Mouse (Mus musculus) common myeloid progenitor, adult 5-6 weeks (primary cell): ENCODE data around the gene Chd9. TPM values are rescaled to one million over a fixed set of nuclear protein-coding genes. Genes with fewer than 3 reads are reported as not detected.
"Not testable (repeated sequence)": the region's sequence is repeated elsewhere in the genome, so short reads cannot be mapped to it uniquely, and the experiment has no call there.

ENCODE experiments used
- ATAC-seq: replicated peaks from 2 replicates; pipeline ENCODE4 v1.8.0; 2016; ENCODE audit warnings: low read depth, mild to moderate bottlenecking, moderate TSS enrichment, inconsistent platforms; ENCODE audit not compliant: poor library complexity, severe bottlenecking
- total RNA-seq: library from RNA; stranded (forward); fragments of 200-1000, 187-1606 nt; gene quantifications from 2 replicates; pipeline ENCODE4 v1.2.3, GENCODE M21; 2017

Chd9 gene
- total RNA-seq, 1 experiment from 2014 or later: 83.1 TPM

DNA sequence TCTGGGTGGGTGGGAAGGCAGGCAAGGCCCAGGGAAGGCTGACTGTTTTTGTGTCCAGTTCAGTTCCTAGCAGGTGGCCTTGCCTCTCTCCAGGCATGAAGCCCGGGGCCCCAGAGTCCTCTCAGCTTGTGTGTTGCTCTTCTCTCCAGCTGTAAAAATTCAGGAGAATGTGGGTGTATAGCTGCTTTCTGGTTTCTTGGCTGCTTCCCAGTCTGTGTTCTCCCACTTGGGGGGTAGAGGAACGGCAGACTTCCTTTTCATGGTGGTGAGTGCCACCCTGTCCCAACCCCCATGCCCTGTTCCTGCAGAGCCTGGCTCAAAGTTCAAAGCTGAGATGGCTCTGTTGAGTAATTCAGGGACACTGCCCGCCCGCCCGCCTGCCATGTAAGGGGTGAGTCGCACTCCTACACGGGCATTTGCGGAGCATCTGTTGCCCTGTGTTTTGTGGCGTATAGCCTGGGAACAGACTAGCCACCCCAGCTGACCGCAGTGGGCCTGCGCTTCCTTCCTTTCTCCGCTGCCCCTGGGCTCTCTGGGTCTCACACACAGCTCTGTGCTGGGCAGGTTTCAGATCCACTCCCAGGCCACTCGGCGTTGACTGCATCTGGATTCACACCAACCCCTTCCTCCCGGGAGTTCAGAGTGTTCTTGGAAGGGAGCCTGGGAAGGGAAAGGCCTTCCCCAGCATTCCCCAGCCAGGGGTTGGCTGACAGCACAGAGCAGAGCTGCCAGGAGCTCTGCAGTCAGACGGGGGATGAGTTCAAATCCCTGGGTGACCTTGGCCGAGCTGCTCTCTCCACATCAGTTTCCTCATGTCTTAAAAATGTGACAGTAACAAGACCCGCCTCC is 41.1 kb downstream of the Chd9 start:
- ATAC-seq: peak; percentile 86

GRCm38 (mm10) chr8:90869920-90870777 is 42.0 kb downstream of the Chd9 start:
- ATAC-seq: peak; percentile 31

DNA sequence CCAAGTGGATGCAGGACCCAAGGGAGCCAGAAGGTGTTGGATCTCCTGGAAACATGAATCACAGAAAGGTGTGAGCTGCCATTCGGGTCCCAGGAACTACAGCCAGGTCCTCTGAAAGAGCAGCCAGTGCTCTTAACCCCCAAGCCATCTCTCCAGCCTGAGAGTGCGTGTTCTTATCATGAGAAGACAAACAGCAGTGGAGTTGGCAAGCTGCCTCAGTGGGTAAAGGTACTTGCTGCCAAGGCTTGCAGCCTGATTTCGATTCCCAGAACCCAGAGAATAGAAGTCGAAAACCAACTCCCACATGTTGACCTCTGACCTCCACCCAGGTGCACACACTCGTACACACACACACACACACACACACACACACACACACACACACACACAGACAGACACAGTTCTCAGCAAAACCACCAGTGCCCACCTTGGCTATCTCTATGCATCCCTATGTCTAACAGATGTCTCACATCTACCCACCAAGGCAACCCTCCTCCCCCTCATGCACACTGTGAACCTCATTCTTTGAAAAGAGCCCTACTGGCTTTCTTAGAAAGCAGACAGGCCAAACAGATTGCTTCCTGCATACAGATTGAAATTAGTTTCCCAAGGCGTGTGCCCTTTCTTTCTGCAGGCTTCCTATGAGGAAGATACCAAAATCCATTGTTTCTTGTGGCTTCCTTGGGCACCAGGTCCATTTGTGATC is 43.4 kb downstream of the Chd9 start:
- no peak for ATAC-seq

DNA sequence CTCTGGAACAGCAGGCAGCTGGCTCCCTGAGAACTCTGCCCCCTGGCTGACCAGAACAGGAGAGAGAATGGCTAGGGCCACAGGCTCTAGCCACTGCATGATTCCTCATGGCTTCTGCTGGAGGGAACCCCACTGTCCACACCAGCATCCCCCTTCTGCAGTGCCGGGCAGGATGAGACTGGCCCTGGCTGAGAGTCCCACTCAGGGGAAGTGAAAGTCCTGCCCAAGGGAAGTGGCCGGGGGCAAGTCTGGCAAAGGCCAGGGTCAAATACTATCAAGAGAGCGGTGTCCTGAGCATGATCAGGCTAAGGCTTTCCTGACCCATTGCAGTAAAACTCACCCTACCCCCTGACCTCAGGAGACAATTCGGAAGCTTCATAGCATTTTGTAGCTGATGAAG is 44.9 kb downstream of the Chd9 start:
- no peak for ATAC-seq

- ATAC-seq: peak; percentile 80
Observed at GRCm38 (mm10) chr8:90876213-90876721, 48.1 kb downstream of the Chd9 start.

- peak; percentile 50 for ATAC-seq
Observed at GRCm38 (mm10) chr8:90876722-90877429, 48.7 kb downstream of the Chd9 start.

DNA sequence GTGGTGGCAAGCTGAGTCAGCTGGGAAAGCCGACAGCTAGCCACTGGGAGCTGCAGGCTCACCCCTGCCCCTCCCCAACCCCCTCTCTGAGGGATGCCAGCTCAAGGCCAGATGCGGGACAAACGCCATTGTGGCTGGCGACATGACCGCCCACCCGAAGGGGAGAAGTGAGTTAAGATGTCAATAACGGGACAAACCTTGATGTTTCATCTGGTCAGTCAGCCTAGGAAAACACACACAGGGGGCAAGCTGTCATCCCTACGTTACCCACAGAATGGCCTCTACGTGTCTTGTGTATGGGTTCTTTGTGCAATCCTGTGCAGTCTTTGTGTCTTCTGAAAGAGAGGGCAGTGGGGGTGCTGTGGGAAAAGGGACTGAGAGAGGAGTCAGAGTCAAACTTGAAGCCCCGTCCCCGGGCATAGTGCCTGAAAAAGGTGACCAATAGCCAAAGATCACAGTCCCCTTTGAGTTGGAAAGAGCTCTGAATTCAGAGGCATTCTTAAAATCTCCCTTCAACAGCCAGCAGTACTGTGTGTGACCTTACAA is 49.4 kb downstream of the Chd9 start:
- ATAC-seq: no peak

- ATAC-seq: no peak
Observed at GRCm38 (mm10) chr8:90878551-90878950, 50.4 kb downstream of the Chd9 start.

DNA sequence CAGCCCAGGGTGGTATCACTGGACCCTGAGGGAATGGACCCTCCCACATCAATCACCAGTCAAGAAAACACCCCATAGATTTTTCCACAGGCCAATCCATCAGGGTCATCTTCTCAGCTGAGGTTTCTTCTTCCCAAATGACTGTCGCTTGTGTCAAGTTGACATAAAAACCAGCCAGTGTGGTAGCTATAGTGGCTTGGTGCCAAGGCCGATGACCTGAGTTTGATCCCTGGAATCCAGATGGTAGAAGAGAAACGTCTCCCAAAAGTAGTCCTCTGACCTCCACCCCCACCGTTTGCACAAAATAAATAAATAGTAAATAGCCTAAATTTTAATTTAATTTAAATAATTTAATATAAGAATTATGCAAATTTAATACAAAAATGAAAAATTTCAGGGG is 51.9 kb downstream of the Chd9 start:
- no peak for ATAC-seq

DNA sequence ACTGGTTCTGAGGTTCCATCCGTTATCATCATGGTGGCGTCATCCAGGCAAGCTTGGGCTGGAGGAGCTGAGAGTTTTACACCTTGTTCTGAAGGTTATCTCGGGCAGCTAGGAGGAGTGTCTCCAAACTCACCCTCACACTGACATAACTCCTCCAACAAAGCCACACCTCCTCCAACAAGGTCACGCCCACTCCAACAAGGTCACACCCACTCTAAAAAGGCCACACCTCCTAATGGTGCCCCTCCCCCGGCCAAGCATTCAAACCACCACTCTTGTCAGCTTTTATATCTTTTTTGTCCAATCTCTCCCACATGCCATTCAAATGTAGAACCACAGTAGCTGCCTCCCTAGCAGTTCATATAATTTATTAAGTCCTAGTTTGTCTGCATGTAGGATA is 53.0 kb downstream of the Chd9 start:
- no peak for ATAC-seq

GRCm38 (mm10) chr8:90882088-90882691 is 54.0 kb downstream of the Chd9 start:
- ATAC-seq: no peak

DNA sequence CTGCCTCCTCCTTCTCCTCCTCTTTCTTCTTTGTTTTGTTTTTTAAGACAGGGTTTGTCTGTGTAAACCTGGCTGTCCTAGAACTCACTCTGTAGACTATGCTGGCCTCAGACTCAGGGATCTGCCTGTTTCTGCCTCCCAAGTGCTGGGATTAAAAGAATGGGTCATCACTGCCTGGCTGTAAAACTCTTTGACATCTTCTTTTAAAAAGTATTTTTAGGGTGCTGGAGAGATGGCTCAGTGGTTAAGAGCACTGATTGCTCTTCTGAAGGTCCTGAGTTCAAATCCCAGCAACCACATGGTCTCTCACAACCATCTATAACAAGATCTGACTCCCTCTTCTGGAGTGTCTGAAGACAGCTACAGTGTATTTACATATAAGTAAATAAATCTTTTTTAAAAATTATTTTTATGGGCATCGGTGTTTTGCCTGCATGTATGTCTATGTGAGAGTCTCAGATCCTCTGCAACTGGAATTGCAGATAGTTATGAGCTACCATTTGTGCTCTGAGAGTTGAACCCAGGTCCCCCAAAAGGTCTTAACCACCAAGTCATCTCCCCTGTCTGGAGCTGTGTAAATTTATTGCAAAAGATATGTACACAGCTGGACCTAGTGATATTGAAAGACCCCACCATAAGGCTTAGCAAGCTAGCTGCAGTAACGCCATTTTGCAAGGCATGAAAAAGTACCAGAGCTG is 57.7 kb downstream of the Chd9 start:
- no peak for ATAC-seq

GRCm38 (mm10) chr8:90886369-90886712 is 58.2 kb downstream of the Chd9 start:
- ATAC-seq: not testable (repeated sequence)

- not testable (repeated sequence) for ATAC-seq
Observed at GRCm38 (mm10) chr8:90887328-90887727, 59.2 kb downstream of the Chd9 start.

DNA sequence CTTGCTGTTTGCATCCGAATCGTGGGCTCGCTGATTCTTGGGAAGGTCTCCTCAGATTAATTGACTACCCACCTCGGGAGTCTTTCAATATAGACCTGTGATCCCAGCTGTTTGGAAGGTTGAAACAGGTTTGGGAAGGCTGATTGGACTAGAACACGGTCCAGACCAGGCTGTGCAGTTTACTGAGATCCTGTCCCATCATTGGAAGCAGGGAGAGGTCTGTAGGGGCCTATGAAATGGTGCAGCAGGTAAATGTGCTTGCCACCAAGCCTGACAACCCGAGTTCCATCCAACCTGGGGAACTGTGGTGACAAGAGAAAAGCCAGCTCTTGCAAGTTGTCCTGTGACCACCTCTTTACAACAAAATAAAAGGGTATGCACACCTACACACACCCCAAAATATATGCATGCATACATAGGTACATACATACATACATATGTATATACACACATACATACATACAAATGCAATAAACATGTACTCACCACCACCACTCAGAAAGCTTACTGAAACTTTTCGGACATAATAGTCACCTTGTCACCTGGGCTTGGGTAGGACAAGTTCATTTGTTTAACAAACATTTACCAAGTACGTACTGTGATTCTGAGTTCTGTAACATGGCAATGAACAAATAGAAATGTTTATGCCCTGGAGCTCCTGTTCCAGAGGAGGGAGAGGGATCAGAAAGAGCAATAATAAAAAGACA is 63.9 kb downstream of the Chd9 start:
- ATAC-seq: no peak

DNA sequence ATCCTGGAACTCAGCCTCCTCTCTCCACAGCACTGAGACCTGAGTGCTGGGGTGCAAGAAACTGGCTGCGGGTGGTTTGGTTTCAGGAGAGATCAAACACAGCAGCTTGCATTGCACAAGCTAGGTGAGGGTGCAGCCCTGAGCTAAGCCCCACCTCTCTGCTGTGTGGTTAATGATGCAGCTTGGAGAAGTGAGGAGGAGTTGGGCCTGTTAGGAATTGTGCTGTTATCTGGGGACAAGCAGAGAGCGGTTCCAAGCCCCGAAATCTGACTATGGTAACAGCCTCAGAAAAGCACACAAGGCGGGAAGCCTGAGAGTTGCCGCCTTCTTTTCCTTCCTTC is 64.4 kb downstream of the Chd9 start:
- 0 out of 2 replicates have a peak, but pooled peaks have one; percentile 5 for ATAC-seq

GRCm38 (mm10) chr8:90894231-90894914 is 66.2 kb downstream of the Chd9 start:
- ATAC-seq: 0 out of 2 replicates have a peak, but pooled peaks have one; percentile 15
